27 mouse cellular contexts compared by ENCODE assay signal in genomic region chr6:113655475-113655874, GRCm38 (mm10). TPM values are rescaled to one million over a fixed set of nuclear protein-coding genes. Genes with fewer than 3 reads are reported as not detected.
DNase-seq lines count a peak whose midpoint lies in the region; ATAC-seq and TF ChIP-seq lines count a peak whose summit lies in the region.
"Had no signal": no experiment of that assay in that cellular context is flagged by ENCODE, and none has a peak within 500 bp of the region (broad histone marks: within the 10 kb centered on the region; RNA-seq: fewer than 3 reads in every experiment).

No protein-coding gene starts in this region.

- no peak overlapping the region for H3K4me3 ChIP-seq in kidney, adult 2 months (ENCODE audit: insufficient read depth, low read depth, low read length)
- H3K4me3 ChIP-seq in liver, adult 2 months (ENCODE audit: insufficient read depth, low read depth, low read length): no peak overlapping the region
- no peak overlapping the region for H3K4me3 ChIP-seq in liver, embryonic 11.5 days (ENCODE audit: low read depth, low read length)
- H3K4me3 ChIP-seq in brown adipose tissue, adult 24 weeks (ENCODE audit: insufficient read depth, low read depth, low read length): no peak overlapping the region
- no peak overlapping the region for H3K4me3 ChIP-seq in macrophage (ENCODE audit: inconsistent target)
- H3K4me3 ChIP-seq: embryonic facial prominence, embryonic 12.5 days; embryonic facial prominence, embryonic 15.5 days; hindbrain, embryonic 10.5 days; hindbrain, embryonic 13.5 days had no signal

- H3K36me3 ChIP-seq in kidney, adult 2 months (ENCODE audit: control insufficient read depth, insufficient read depth, low read length): no peaks in the 10 kb centered on the region
- H3K36me3 ChIP-seq in liver, adult 2 months (ENCODE audit: control insufficient read depth, insufficient read depth, low read length): 0 out of 2 replicates have a peak, but pooled peaks cover 2% of the 10 kb centered on the region
- H3K36me3 ChIP-seq in liver, embryonic 11.5 days (ENCODE audit: control insufficient read depth, insufficient read depth, low read length): no peaks in the 10 kb centered on the region
- peaks cover 18% of the 10 kb centered on the region; the same call in 1 of the 2 replicates for H3K36me3 ChIP-seq in macrophage (ENCODE audit: inconsistent target)
- H3K36me3 ChIP-seq: embryonic facial prominence, embryonic 12.5 days; embryonic facial prominence, embryonic 15.5 days; hindbrain, embryonic 10.5 days; hindbrain, embryonic 13.5 days had no signal

- ATAC-seq in liver, embryonic 11.5 days (replicated peaks; ENCODE audit: low FRiP score): no peak
- ATAC-seq: forebrain, embryonic 14.5 days; forebrain, postnatal 0 days; hindbrain, embryonic 16.5 days had no signal

- peak; percentile 64 for DNase-seq in kidney, adult 2 months
- DNase-seq in kidney, postnatal 4 days: no peak
- DNase-seq in liver, adult 2 months (ENCODE audit: extremely low read depth, low read depth, low spot score): peak; percentile 69
- no peak for DNase-seq in liver, embryonic 11.5 days (ENCODE audit: low spot score)
- no peak for DNase-seq in cerebellum, postnatal 25 days
- DNase-seq: cerebellum, adult 18-20 months; cerebellum, adult 9-10 months; cerebellum, postnatal 14 days; forebrain, postnatal 0 days; gastrocnemius, postnatal 10 days; gastrocnemius, postnatal 36 days had no signal

- no peak overlapping the region for H3K4me2 ChIP-seq in liver, embryonic 11.5 days
- H3K4me2 ChIP-seq: embryonic facial prominence, embryonic 12.5 days; embryonic facial prominence, embryonic 15.5 days; heart, embryonic 11.5 days; hindbrain, embryonic 13.5 days had no signal

- no peak for TF ChIP-seq CTCF in kidney, adult 2 months (conservative IDR thresholded peaks at IDR 0.05; ENCODE audit: insufficient read depth, insufficient read length, low read depth, low read length)
- TF ChIP-seq CTCF in liver, adult 2 months (IDR thresholded peaks at IDR 0.05; ENCODE audit: low read depth, low read length): no peak

- no peaks in the 10 kb centered on the region for H3K27me3 ChIP-seq in kidney, adult 2 months (replicated peaks; ENCODE audit: control insufficient read depth, insufficient read depth, low read length)
- H3K27me3 ChIP-seq in liver, adult 2 months (ENCODE audit: control insufficient read depth, insufficient read depth, low read length): no peaks in the 10 kb centered on the region
- H3K27me3 ChIP-seq in liver, embryonic 11.5 days (replicated peaks; ENCODE audit: control insufficient read depth, insufficient read depth, low read length): no peaks in the 10 kb centered on the region
- H3K27me3 ChIP-seq: embryonic facial prominence, embryonic 12.5 days; embryonic facial prominence, embryonic 15.5 days; hindbrain, embryonic 13.5 days had no signal

- H3K4me1 ChIP-seq in kidney, adult 2 months (ENCODE audit: control insufficient read depth, insufficient read depth, low read length): peaks cover 21% of the 10 kb centered on the region
- peaks cover 49% of the 10 kb centered on the region for H3K4me1 ChIP-seq in liver, adult 2 months (ENCODE audit: control insufficient read depth, insufficient read depth, low read length)
- peaks cover 8% of the 10 kb centered on the region for H3K4me1 ChIP-seq in liver, embryonic 11.5 days (replicated peaks; ENCODE audit: control insufficient read depth, insufficient read depth, low read length)
- H3K4me1 ChIP-seq in brown adipose tissue, adult 24 weeks (ENCODE audit: control insufficient read depth, insufficient read depth, insufficient read length, low read length): peaks cover 57% of the 10 kb centered on the region
- H3K4me1 ChIP-seq: embryonic facial prominence, embryonic 12.5 days; hindbrain, embryonic 13.5 days had no signal

- no peak overlapping the region for H3K27ac ChIP-seq in kidney, adult 2 months (ENCODE audit: insufficient read depth, low read depth, low read length)
- peak overlapping the region; percentile 61 for H3K27ac ChIP-seq in liver, adult 2 months (replicated peaks; ENCODE audit: insufficient read depth, low read depth, low read length)
- no peak overlapping the region for H3K27ac ChIP-seq in liver, embryonic 11.5 days (ENCODE audit: low read depth, low read length)
- H3K27ac ChIP-seq in brown adipose tissue, adult 24 weeks (replicated peaks; ENCODE audit: low read depth, low read length): peak overlapping the region; percentile 84
- H3K27ac ChIP-seq in macrophage: peak overlapping the region; percentile 76
- H3K27ac ChIP-seq: embryonic facial prominence, embryonic 12.5 days; embryonic facial prominence, embryonic 15.5 days; hindbrain, embryonic 10.5 days; hindbrain, embryonic 13.5 days had no signal

- peaks cover 34% of the 10 kb centered on the region; the same call in 1 of the 2 replicates for H3K79me2 ChIP-seq in liver, adult 2 months (ENCODE audit: control insufficient read depth, insufficient read depth, low read length)
- peaks cover 100% of the 10 kb centered on the region for H3K79me2 ChIP-seq in macrophage (ENCODE audit: inconsistent target)

- no peak for TF ChIP-seq POLR2A in kidney, adult 2 months (IDR thresholded peaks at IDR 0.05; ENCODE audit: low read depth, low read length)
- no peak for TF ChIP-seq POLR2A in liver, adult 2 months (IDR thresholded peaks at IDR 0.05; ENCODE audit: extremely low read depth, insufficient read depth, low read length)

- H3K9ac ChIP-seq in liver, adult 2 months (ENCODE audit: low read depth, low read length): no peak overlapping the region
- no peak overlapping the region for H3K9ac ChIP-seq in liver, embryonic 11.5 days (ENCODE audit: low read depth, low read length)
- H3K9ac ChIP-seq: embryonic facial prominence, embryonic 12.5 days; embryonic facial prominence, embryonic 15.5 days; forebrain, postnatal 0 days; hindbrain, embryonic 13.5 days had no signal

- H3K9me3 ChIP-seq in liver, embryonic 11.5 days (ENCODE audit: control insufficient read depth, low read length): no peaks in the 10 kb centered on the region
- H3K9me3 ChIP-seq: embryonic facial prominence, embryonic 12.5 days; embryonic facial prominence, embryonic 15.5 days; hindbrain, embryonic 10.5 days; hindbrain, embryonic 13.5 days had no signal

- 48% methylated on average over 3 of the region's 3 CpGs for WGBS in kidney, adult 2 months
- 51% methylated on average over 3 of the region's 3 CpGs for WGBS in liver, adult 2 months
- WGBS in liver, embryonic 11.5 days: 88% methylated on average over 3 of the region's 3 CpGs
- WGBS in macrophage (ENCODE audit: missing documents): 98% methylated on average over 3 of the region's 3 CpGs

RNA-seq across cellular contexts. Expression of gene Irak2, which starts 17.2 kb away (rescaled TPM):
- polyA plus RNA-seq in kidney, adult 2 months (2012; rRNA removed): 53.8 and 67.1 TPM in 2 replicates
- 18.2 and 20.7 TPM in 2 replicates for total RNA-seq in liver, adult 2 months (2014; rRNA removed)
- polyA plus RNA-seq in liver, adult 2 months (2012; rRNA removed): 30.8 and 36.1 TPM in 2 replicates
- polyA plus RNA-seq in liver, embryonic 11.5 days (2014; fragmentation: Nextera tagmentation; extraction: Ambion mirVana): 14.1 and 14.8 TPM in 2 replicates
- 18.9 and 19.7 TPM in 2 replicates for polyA plus RNA-seq in brown adipose tissue, adult 24 weeks (2012; ENCODE audit: insufficient read depth, insufficient read length, missing spikeins)
- 100 to 1,000 TPM; 124 to 877 (median 414) TPM for total RNA-seq in macrophage (2018; cell fraction: chromatin; rRNA removed)
- total RNA-seq in macrophage (2018; cell fraction: cytosol; rRNA removed): 100 to 1,000 TPM in 6 of 26 experiments, 10 to 100 TPM in 20; 31.3 to 188 (median 58.0) TPM
- 100 to 1,000 TPM in 23 of 26 experiments, 10 to 100 TPM in 3; 76.4 to 499 (median 338) TPM for total RNA-seq in macrophage (2018; cell fraction: nucleus; rRNA removed)
- polyA plus RNA-seq in macrophage (2018): 37.2 to 60.7 TPM (median 44.6 TPM) in 3 replicates

RNA-seq across cellular contexts. Expression of gene Vhl, which starts 31.7 kb away (rescaled TPM):
- polyA plus RNA-seq in kidney, adult 2 months (2012; rRNA removed): 19.0 and 24.6 TPM in 2 replicates
- total RNA-seq in liver, adult 2 months (2014; rRNA removed): 7.2 and 9.1 TPM in 2 replicates
- 12.1 and 14.0 TPM in 2 replicates for polyA plus RNA-seq in liver, adult 2 months (2012; rRNA removed)
- polyA plus RNA-seq in liver, embryonic 11.5 days (2014; fragmentation: Nextera tagmentation; extraction: Ambion mirVana): 24.8 and 29.5 TPM in 2 replicates
- 13.2 and 15.0 TPM in 2 replicates for polyA plus RNA-seq in brown adipose tissue, adult 24 weeks (2012; ENCODE audit: insufficient read depth, insufficient read length, missing spikeins)
- total RNA-seq in macrophage (2018; cell fraction: chromatin; rRNA removed): 10 to 100 TPM in 4 of 26 experiments, 1 to 10 TPM in 22; 2.6 to 11.8 (median 7.7) TPM
- total RNA-seq in macrophage (2018; cell fraction: cytosol; rRNA removed): 10 to 100 TPM in 23 of 26 experiments, 1 to 10 TPM in 3; 7.6 to 18.9 (median 14.0) TPM
- total RNA-seq in macrophage (2018; cell fraction: nucleus; rRNA removed): 10 to 100 TPM in 17 of 26 experiments, 1 to 10 TPM in 9; 4.2 to 18.9 (median 11.0) TPM
- 9.9 to 17.1 TPM (median 13.7 TPM) in 3 replicates for polyA plus RNA-seq in macrophage (2018)

RNA-seq across cellular contexts. Expression of gene Tatdn2, which starts 41.4 kb away (rescaled TPM):
- 32.9 and 35.5 TPM in 2 replicates for polyA plus RNA-seq in kidney, adult 2 months (2012; rRNA removed)
- total RNA-seq in liver, adult 2 months (2014; rRNA removed): 15.0 and 19.9 TPM in 2 replicates
- 15.6 and 16.7 TPM in 2 replicates for polyA plus RNA-seq in liver, adult 2 months (2012; rRNA removed)
- 1.2 TPM in 2 replicates for polyA plus RNA-seq in liver, embryonic 11.5 days (2014; fragmentation: Nextera tagmentation; extraction: Ambion mirVana)
- 18.0 and 29.7 TPM in 2 replicates for polyA plus RNA-seq in brown adipose tissue, adult 24 weeks (2012; ENCODE audit: insufficient read depth, insufficient read length, missing spikeins)
- 100 to 1,000 TPM in 25 of 26 experiments, 10 to 100 TPM in 1; 60.7 to 404 (median 167) TPM for total RNA-seq in macrophage (2018; cell fraction: chromatin; rRNA removed)
- 10 to 100 TPM; 34.1 to 79.6 (median 45.1) TPM for total RNA-seq in macrophage (2018; cell fraction: cytosol; rRNA removed)
- 100 to 1,000 TPM in 14 of 26 experiments, 10 to 100 TPM in 12; 68.7 to 260 (median 106) TPM for total RNA-seq in macrophage (2018; cell fraction: nucleus; rRNA removed)
- 31.1 to 76.3 TPM (median 53.5 TPM) in 3 replicates for polyA plus RNA-seq in macrophage (2018)

RNA-seq across cellular contexts. Expression of gene Brk1, which starts 50.9 kb away (rescaled TPM):
- 171 and 216 TPM in 2 replicates for polyA plus RNA-seq in kidney, adult 2 months (2012; rRNA removed)
- 70.3 and 76.0 TPM in 2 replicates for total RNA-seq in liver, adult 2 months (2014; rRNA removed)
- polyA plus RNA-seq in liver, adult 2 months (2012; rRNA removed): 75.9 and 80.3 TPM in 2 replicates
- polyA plus RNA-seq in liver, embryonic 11.5 days (2014; fragmentation: Nextera tagmentation; extraction: Ambion mirVana): 166 and 173 TPM in 2 replicates
- 158 and 192 TPM in 2 replicates for polyA plus RNA-seq in brown adipose tissue, adult 24 weeks (2012; ENCODE audit: insufficient read depth, insufficient read length, missing spikeins)
- total RNA-seq in macrophage (2018; cell fraction: chromatin; rRNA removed): 10 to 100 TPM; 15.4 to 54.4 (median 26.9) TPM
- 100 to 1,000 TPM; 145 to 203 (median 173) TPM for total RNA-seq in macrophage (2018; cell fraction: cytosol; rRNA removed)
- total RNA-seq in macrophage (2018; cell fraction: nucleus; rRNA removed): 10 to 100 TPM; 32.5 to 92.7 (median 63.3) TPM
- polyA plus RNA-seq in macrophage (2018): 119 to 193 TPM (median 182 TPM) in 3 replicates

RNA-seq across cellular contexts. Expression of gene Fancd2os, which starts 55.0 kb away (rescaled TPM):
- polyA plus RNA-seq in kidney, adult 2 months (2012; rRNA removed): 0.54 and 1.3 TPM in 2 replicates
- total RNA-seq in liver, adult 2 months (2014; rRNA removed): not detected in 2 replicates
- polyA plus RNA-seq in liver, adult 2 months (2012; rRNA removed): not detected in 2 replicates
- 0.18 TPM in 2 replicates for polyA plus RNA-seq in liver, embryonic 11.5 days (2014; fragmentation: Nextera tagmentation; extraction: Ambion mirVana)
- polyA plus RNA-seq in brown adipose tissue, adult 24 weeks (2012; ENCODE audit: insufficient read depth, insufficient read length, missing spikeins): not detected in 2 replicates
- not detected for total RNA-seq in macrophage (2018; cell fraction: chromatin; rRNA removed)
- not detected for total RNA-seq in macrophage (2018; cell fraction: cytosol; rRNA removed)
- under 1 TPM in 1 of 26 experiments, not detected in 25; 0.77 TPM for total RNA-seq in macrophage (2018; cell fraction: nucleus; rRNA removed)
- not detected in 3 replicates for polyA plus RNA-seq in macrophage (2018)
- total RNA-seq: common myeloid progenitor, adult 5-6 weeks; forebrain, postnatal 0 days; gastrocnemius, postnatal 10 days; gastrocnemius, postnatal 36 days; granulocyte monocyte progenitor cell, adult 5-6 weeks; heart, adult 8-10 months; heart, postnatal 25 days had no signal
- polyA plus RNA-seq: CD4-positive, CD25-positive, alpha-beta regulatory T cell, adult 4 months; embryonic facial prominence, embryonic 15.5 days; forebrain, embryonic 11.5 days; forebrain, embryonic 14.5 days; forebrain, postnatal 0 days; heart, postnatal 0 days had no signal

Comparison
In these comparisons a context has a peak if more than half of its experiments do, and no peak if none do; other contexts are left out.
1. DNase-seq: peak in kidney, adult 2 months (single experiment) and liver, adult 2 months (single experiment); none in kidney, postnatal 4 days (0 of 2), liver, embryonic 11.5 days (single experiment) and cerebellum, postnatal 25 days (0 of 2).
2. H3K27ac ChIP-seq: peak in liver, adult 2 months (single experiment), brown adipose tissue, adult 24 weeks (single experiment) and macrophage (single experiment); none in kidney, adult 2 months (single experiment) and liver, embryonic 11.5 days (single experiment).